Mouse (Mus musculus) bone marrow macrophage, adult 2 months (primary cell): Measurements from ENCODE around the gene Gm17584. TPM values are rescaled to one million over a fixed set of nuclear protein-coding genes. Genes with fewer than 3 reads are reported as not detected.
"Not testable (repeated sequence)": the region's sequence is repeated elsewhere in the genome, so short reads cannot be mapped to it uniquely, and the experiment has no call there.

ENCODE experiments used
- H3K27ac ChIP-seq: 2 replicates; pipeline ENCODE4 v1.5.1; 2012; ENCODE audit warnings: low read depth, low read length; ENCODE audit not compliant: insufficient read depth
- H3K4me1 ChIP-seq: 2 replicates; pipeline ENCODE4 v1.6.1; 2012; ENCODE audit warnings: low read length; ENCODE audit not compliant: control insufficient read depth, insufficient read depth
- H3K4me3 ChIP-seq: 2 replicates; pipeline ENCODE4 v1.5.1; 2012; ENCODE audit warnings: mild to moderate bottlenecking, low read length, moderate library complexity; ENCODE audit not compliant: insufficient read depth
- polyA plus RNA-seq: library from polyadenylated mRNA; stranded (reverse); fragments of >200 nt; gene quantifications from 2 replicates; pipeline ENCODE4 v1.2.4, GENCODE M21; 2012; ENCODE audit not compliant: missing spikeins, insufficient read depth, insufficient read length

The Gm17584 gene
- polyA plus RNA-seq = not detected in 2 replicates

- not testable (repeated sequence) for H3K27ac ChIP-seq, H3K4me1 ChIP-seq, H3K4me3 ChIP-seq
These were observed at the start of gene Gm17584 for GRCm38 (mm10) chrX:124500263-124500662. Gene Gm17584, plus strand, starts transcription at chrX:124500563.

Other genes with a start within 250 kb of the Gm17584 start
- not detected in 2 replicates for gene Gm17469, start 129.3 kb downstream of the Gm17584 start, polyA plus RNA-seq